Mouse (Mus musculus) megakaryocyte progenitor cell, adult 5-6 weeks (primary cell): ENCODE data around the gene Hoxa9. TPM values are rescaled to one million over a fixed set of nuclear protein-coding genes. Genes with fewer than 3 reads are reported as not detected.

Experiments
- ATAC-seq: replicated peaks from 2 replicates; pipeline ENCODE4 v1.8.0; 2016; ENCODE audit warnings: mild to moderate bottlenecking, moderate TSS enrichment, inconsistent platforms; ENCODE audit not compliant: poor library complexity
- total RNA-seq, 2 experiments: library from RNA; stranded (forward) in 1 of 2; stranded (reverse) in 1 of 2; fragments of 157-497, 149-512 nt in 1 of 2; fragments of 200-1000 nt in 1 of 2; gene quantifications; 2 replicates each; pipeline versions ENCODE4 v1.2.3 to v1.2.4; 2015 to 2017

The Hoxa9 gene
- total RNA-seq, 2 experiments from 2014 or later = 10.7 to 23.4 TPM

GRCm38 (mm10) chr6:52261751-52262462 lies 31.0 kb upstream of the Hoxa9 start:
- no peak for ATAC-seq

GRCm38 (mm10) chr6:52260654-52261575 lies 30.0 kb upstream of the Hoxa9 start, which contains the start of gene Hoxa13:
Hoxa13 (minus strand) TSS chr6:52260880.
- ATAC-seq = no peak

GRCm38 (mm10) chr6:52259811-52260261 lies 28.9 kb upstream of the Hoxa9 start:
- ATAC-seq = no peak

- no peak for ATAC-seq
Observed at GRCm38 (mm10) chr6:52259081-52259790, 28.3 kb upstream of the Hoxa9 start.

- peak; percentile 80 for ATAC-seq
Observed at GRCm38 (mm10) chr6:52256956-52257355, 26.1 kb upstream of the Hoxa9 start.

- ATAC-seq = no peak
Observed at GRCm38 (mm10) chr6:52253511-52254500, 22.9 kb upstream of the Hoxa9 start.

- ATAC-seq = no peak
Observed at GRCm38 (mm10) chr6:52252775-52253376, 22.0 kb upstream of the Hoxa9 start.

GRCm38 (mm10) chr6:52252016-52252774 lies 21.3 kb upstream of the Hoxa9 start:
- ATAC-seq = no peak

- no peak for ATAC-seq
Observed at GRCm38 (mm10) chr6:52251177-52251879, 20.4 kb upstream of the Hoxa9 start.

- ATAC-seq = no peak
Observed at GRCm38 (mm10) chr6:52249826-52250225, 18.9 kb upstream of the Hoxa9 start.

GRCm38 (mm10) chr6:52249415-52249738 lies 18.5 kb upstream of the Hoxa9 start:
- no peak for ATAC-seq

GRCm38 (mm10) chr6:52248638-52249414 lies 17.9 kb upstream of the Hoxa9 start:
- no peak for ATAC-seq

- no peak for ATAC-seq
Observed at GRCm38 (mm10) chr6:52247766-52248637, 17.1 kb upstream of the Hoxa9 start.

GRCm38 (mm10) chr6:52246916-52247315 lies 16.0 kb upstream of the Hoxa9 start:
- no peak for ATAC-seq

GRCm38 (mm10) chr6:52246403-52246803 lies 15.5 kb upstream of the Hoxa9 start:
- peak; percentile 59 for ATAC-seq

- ATAC-seq = no peak
Observed at GRCm38 (mm10) chr6:52245757-52246142, 14.9 kb upstream of the Hoxa9 start, which contains the start of gene Hoxa11. Hoxa11 (minus strand) TSS chr6:52245810.
